Mouse (Mus musculus) small intestine, adult 2 months (tissue): ENCODE measurements around the gene Fam3a. TPM values are rescaled to one million over a fixed set of nuclear protein-coding genes. Genes with fewer than 3 reads are reported as not detected.
A peak's percentile ranks its signal among the peaks of the same experiment; 100 is the strongest.
"Not testable (repeated sequence)": the region's sequence is repeated elsewhere in the genome, so short reads cannot be mapped to it uniquely, and the experiment has no call there.

Experiments
- H3K27ac ChIP-seq: fragments of 200-500 bp; 2 replicates; pipeline ENCODE4 v1.5.1; 2012; ENCODE audit warnings: low read depth, low read length, control low read depth, inconsistent platforms; ENCODE audit not compliant: insufficient read depth
- H3K27me3 ChIP-seq: fragments of 200-500 bp; 2 replicates; pipeline ENCODE4 v1.6.1; 2012; ENCODE audit warnings: mild to moderate bottlenecking, moderate library complexity, low read length, inconsistent platforms; ENCODE audit not compliant: control insufficient read depth, insufficient read depth
- H3K36me3 ChIP-seq: fragments of 200-500 bp; 2 replicates; pipeline ENCODE4 v1.6.1; 2012; ENCODE audit warnings: mild to moderate bottlenecking, low read length, control low read depth, inconsistent platforms; ENCODE audit not compliant: control insufficient read depth, insufficient read depth
- H3K4me1 ChIP-seq: fragments of 200-500 bp; 2 replicates; pipeline ENCODE4 v1.6.1; 2012; ENCODE audit warnings: low read length, inconsistent platforms, mixed read lengths; ENCODE audit not compliant: control insufficient read depth, insufficient read depth, insufficient read length
- H3K4me3 ChIP-seq: fragments of 200-500 bp; 2 replicates; pipeline ENCODE4 v1.5.1; 2012; ENCODE audit warnings: low read depth, mild to moderate bottlenecking, control low read depth, inconsistent platforms, low read length, moderate library complexity
- CTCF ChIP-seq: fragments of 200-500 bp; IDR thresholded peaks from 2 replicates; pipeline ENCODE4 v1.5.1; 2012; ENCODE audit warnings: low read depth, mild to moderate bottlenecking, control low read depth, inconsistent platforms, low read length, moderate library complexity, mixed read lengths; ENCODE audit not compliant: insufficient replicate concordance, insufficient read length; ENCODE audit errors: extremely low read depth
- POLR2A ChIP-seq: fragments of 200-500 bp; IDR thresholded peaks from 2 replicates; pipeline ENCODE4 v1.6.1; 2012; ENCODE audit warnings: low read depth, mild to moderate bottlenecking, control low read depth, inconsistent platforms, low read length, moderate library complexity
- WGBS: fragments of 180-500 bp; shearing (Covaris S2); methylation state at CpG from one replicate; pipeline ENCODE4 v1.1.7; 2018; 5-methylcytosine and 5-hydroxymethylcytosine counted together
- polyA plus RNA-seq: library from polyadenylated mRNA; depleted of rRNA; stranded (reverse); fragments of >200 nt; gene quantifications from 2 replicates; pipeline ENCODE4 v1.2.3, GENCODE M21; 2012; rRNA removed

The Fam3a gene
- polyA plus RNA-seq, 1 experiment, result 27.3 TPM

DNA sequence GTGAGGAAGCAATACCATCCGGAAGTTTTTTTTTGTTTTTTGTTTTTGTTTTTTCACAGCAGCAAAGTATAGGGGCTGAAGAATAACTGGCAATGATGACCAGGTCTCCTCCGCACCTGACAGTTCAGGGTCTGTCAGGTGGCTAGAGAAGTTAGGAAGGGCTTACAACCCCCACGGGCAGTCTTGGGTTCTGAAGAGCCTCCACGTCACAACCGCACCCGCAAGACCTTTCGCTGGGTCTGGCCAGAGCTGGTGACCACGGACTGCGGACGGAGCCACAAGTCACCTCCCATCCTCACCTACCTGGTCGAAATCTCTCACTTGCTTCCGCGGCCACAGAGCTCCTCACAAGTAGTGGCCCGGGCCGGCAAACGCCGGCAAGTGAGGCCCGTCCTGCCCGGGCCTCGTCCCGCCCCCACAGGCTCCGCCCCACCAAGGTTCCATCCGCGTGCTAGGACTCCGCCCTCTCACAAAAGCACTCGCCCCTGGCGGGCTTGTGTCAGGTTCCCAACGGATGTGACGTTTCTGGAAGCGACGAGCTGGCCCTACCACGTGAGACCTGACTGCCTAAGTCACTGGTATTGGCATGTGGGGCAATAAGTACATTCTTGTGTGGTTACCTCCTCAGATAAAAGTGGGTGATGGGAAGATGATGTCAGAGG is 20.1 kb downstream of the Fam3a start, which contains the start of the genes Ubl4a and Slc10a3:
Gene Ubl4a (minus strand): TSS at position 331 of the 662 bp plus-strand sequence.
Gene Slc10a3 (minus strand): TSS at position 462 of the 662 bp plus-strand sequence.
- 19% methylated on average over 32 of the region's 32 CpGs for WGBS
- H3K27me3 ChIP-seq, result no peaks in the 10 kb centered on the region
- peaks cover 9% of the 10 kb centered on the region for H3K4me1 ChIP-seq
- H3K4me3 ChIP-seq, result peak within 1 kb of the TSS; percentile 99
- H3K36me3 ChIP-seq, result peaks cover 2% of the 10 kb centered on the region
- peak within 1 kb of the TSS; percentile 78 for H3K27ac ChIP-seq
- TF ChIP-seq POLR2A (peak; percentile 92), CTCF (no peak)

- peaks cover 11% of the 10 kb centered on the region for H3K4me1 ChIP-seq
- peak overlapping the region; percentile 94 for H3K4me3 ChIP-seq
- 7% methylated on average over 47 of the region's 49 CpGs for WGBS
- H3K27me3 ChIP-seq, result no peaks in the 10 kb centered on the region
- H3K36me3 ChIP-seq, result peaks cover 5% of the 10 kb centered on the region
- peak overlapping the region; percentile 67 for H3K27ac ChIP-seq
- 0 out of 2 replicates have a peak, but pooled peaks have one; percentile 32 for TF ChIP-seq POLR2A
- no peak for TF ChIP-seq CTCF
These were observed 24.7 kb downstream of the Fam3a start for GRCm38 (mm10) chrX:74368209-74368909.

GRCm38 (mm10) chrX:74367512-74367911 is 25.6 kb downstream of the Fam3a start:
- peaks cover 5% of the 10 kb centered on the region for H3K36me3 ChIP-seq
- 42% methylated on average over 10 of the region's 10 CpGs for WGBS
- H3K4me1 ChIP-seq, result peaks cover 11% of the 10 kb centered on the region
- no peaks in the 10 kb centered on the region for H3K27me3 ChIP-seq
- H3K4me3 ChIP-seq, result peak overlapping the region; percentile 94
- no peak for TF ChIP-seq CTCF
- TF ChIP-seq POLR2A, result no peak
- H3K27ac ChIP-seq, result no peak overlapping the region

DNA sequence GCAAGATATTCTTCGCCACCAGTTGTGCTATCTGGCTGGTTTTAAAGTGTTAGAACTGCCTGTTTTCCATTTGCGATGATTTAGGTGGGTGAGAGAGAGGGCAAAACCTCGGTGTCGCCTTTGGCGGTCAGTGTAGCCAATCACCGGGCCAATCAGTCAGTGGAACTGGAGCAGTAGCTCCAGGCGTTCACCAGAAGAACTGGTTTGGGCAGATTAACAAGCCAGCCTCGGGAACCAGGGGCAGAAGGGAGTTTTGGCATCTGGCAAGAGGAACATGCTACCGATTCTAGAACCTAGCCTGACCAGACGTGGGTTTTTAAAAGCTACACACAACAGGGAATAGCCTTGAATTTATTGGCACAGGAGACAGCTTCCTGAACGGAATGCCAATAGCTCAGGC is 33.9 kb downstream of the Fam3a start:
- WGBS, result 28% methylated on average over 11 of the region's 11 CpGs
- TF ChIP-seq POLR2A, result no peak
- no peak for TF ChIP-seq CTCF
- H3K27me3 ChIP-seq, result no peaks in the 10 kb centered on the region
- no peaks in the 10 kb centered on the region for H3K36me3 ChIP-seq
- no peak overlapping the region for H3K4me3 ChIP-seq
- no peak overlapping the region for H3K27ac ChIP-seq
- no peaks in the 10 kb centered on the region for H3K4me1 ChIP-seq

GRCm38 (mm10) chrX:74357069-74357468 is 36.0 kb downstream of the Fam3a start:
- not testable (repeated sequence) for H3K4me3 ChIP-seq, H3K36me3 ChIP-seq, H3K27me3 ChIP-seq, H3K27ac ChIP-seq, H3K4me1 ChIP-seq
- 94% methylated on average over 3 of the region's 3 CpGs for WGBS

DNA sequence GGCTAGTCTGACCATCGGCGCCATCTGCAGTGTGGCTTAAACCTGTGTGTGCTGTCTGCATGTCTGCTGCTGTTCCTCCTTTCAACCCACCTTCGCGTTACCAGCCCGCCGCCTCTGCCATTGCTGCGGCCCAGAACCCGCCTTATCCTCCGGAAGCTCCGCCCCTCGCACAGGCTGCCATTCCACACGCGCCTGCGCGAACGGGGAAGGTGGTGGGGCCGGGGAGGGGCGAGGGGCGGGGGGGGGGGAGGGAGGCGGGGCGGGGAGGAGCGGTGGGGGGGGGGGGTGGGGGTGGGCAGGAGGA is 39.7 kb downstream of the Fam3a start, which contains the start of gene Lage3:
Gene Lage3 (minus strand): TSS at position 152 of the 304 bp plus-strand sequence.
- H3K36me3 ChIP-seq, result no peaks in the 10 kb centered on the region

GRCm38 (mm10) chrX:74352645-74353466 is 40.2 kb downstream of the Fam3a start:
- Histone ChIP-seq H3K36me3 (no peaks in the 10 kb centered on the region), H3K4me1 (no peaks in the 10 kb centered on the region), H3K27me3 (no peaks in the 10 kb centered on the region), H3K27ac (no peak overlapping the region), H3K4me3 (peak overlapping the region; percentile 86)
- TF ChIP-seq POLR2A, result no peak
- no peak for TF ChIP-seq CTCF
- 22% methylated on average over 13 of the region's 13 CpGs for WGBS

More for the DNA sequence above, 39.7 kb downstream of the Fam3a start, which contains the start of gene Lage3:
- no peaks in the 10 kb centered on the region for H3K27me3 ChIP-seq
- no peaks in the 10 kb centered on the region for H3K4me1 ChIP-seq
- WGBS, result 15% methylated on average over 15 of the region's 22 CpGs
- H3K27ac ChIP-seq, result no peak within 1 kb of the TSS
- peak within 1 kb of the TSS; percentile 86 for H3K4me3 ChIP-seq
- TF ChIP-seq CTCF, result no peak
- no peak for TF ChIP-seq POLR2A

Other genes starting within 250 kb of the Fam3a start
- gene Tex28, start 225.4 kb downstream of the Fam3a start, polyA plus RNA-seq, result not detected in 2 replicates
- gene Tktl1, start 216.0 kb downstream of the Fam3a start, polyA plus RNA-seq, result not detected in 2 replicates
- 270 and 280 TPM in 2 replicates for gene Flna, start 143.5 kb downstream of the Fam3a start, polyA plus RNA-seq
- 25.5 and 37.3 TPM in 2 replicates for gene Emd, start 138.6 kb downstream of the Fam3a start, polyA plus RNA-seq
- 750 and 1,062 TPM in 2 replicates for gene Rpl10, start 122.5 kb downstream of the Fam3a start, polyA plus RNA-seq
- 65.7 and 80.7 TPM in 2 replicates for gene Taz, start 111.4 kb downstream of the Fam3a start, polyA plus RNA-seq
- gene Dnase1l1, start 110.9 kb downstream of the Fam3a start, polyA plus RNA-seq, result 13.0 and 13.9 TPM in 2 replicates
- gene Atp6ap1, start 96.2 kb downstream of the Fam3a start, polyA plus RNA-seq, result 119 and 169 TPM in 2 replicates
- gene Gdi1, start 88.3 kb downstream of the Fam3a start, polyA plus RNA-seq, result 61.7 and 88.3 TPM in 2 replicates
- 6.4 and 10.4 TPM in 2 replicates for gene Fam50a, start 80.2 kb downstream of the Fam3a start, polyA plus RNA-seq
- 3.1 and 4.4 TPM in 2 replicates for gene Plxna3, start 64.2 kb downstream of the Fam3a start, polyA plus RNA-seq
- 16.9 and 17.1 TPM in 2 replicates for gene Lage3, start 39.7 kb downstream of the Fam3a start, polyA plus RNA-seq
- 24.0 and 33.4 TPM in 2 replicates for gene Ubl4a, start 20.1 kb downstream of the Fam3a start, polyA plus RNA-seq
- gene Slc10a3, start 19.9 kb downstream of the Fam3a start, polyA plus RNA-seq, result 9.1 and 20.9 TPM in 2 replicates
- gene Ikbkg, start within 50 bp of the Fam3a start, polyA plus RNA-seq, result 6.2 and 8.7 TPM in 2 replicates
- 20.3 and 31.0 TPM in 2 replicates for gene G6pdx, start 35.9 kb upstream of the Fam3a start, polyA plus RNA-seq
- gene Gm6880, start 88.1 kb upstream of the Fam3a start, polyA plus RNA-seq, result not detected in 2 replicates
- gene Olfr1326-ps1, start 181.6 kb upstream of the Fam3a start, polyA plus RNA-seq, result not detected in 2 replicates
- gene Olfr1325, start 199.4 kb upstream of the Fam3a start, polyA plus RNA-seq, result not detected in 2 replicates